Mouse (Mus musculus) stomach, embryonic 16.5 days (tissue): ENCODE results near the gene Cdh1. TPM values are rescaled to one million over a fixed set of nuclear protein-coding genes. Genes with fewer than 3 reads are reported as not detected.

Experiments
- ATAC-seq: fragments of 200-750 bp; cut with Nextera tagmentation; 2 replicates; pipeline ENCODE4 v1.8.0; 2017; ENCODE audit warnings: moderate number of reproducible peaks, moderate TSS enrichment; ENCODE audit not compliant: insufficient read depth, low FRiP score
- H3K27ac ChIP-seq: fragments of 300-500 bp; sonication (generic); 2 replicates; pipeline ENCODE4 v1.5.1; 2014; ENCODE audit warnings: low read length
- H3K27me3 ChIP-seq: fragments of 300-500 bp; sonication (generic); 2 replicates; pipeline ENCODE4 v1.6.1; 2014; ENCODE audit warnings: low read length, control low read depth, mixed read lengths; ENCODE audit not compliant: control insufficient read depth, insufficient read depth
- H3K36me3 ChIP-seq: fragments of 300-500 bp; sonication (generic); 2 replicates; pipeline ENCODE4 v1.6.1; 2014; ENCODE audit warnings: low read length; ENCODE audit not compliant: control insufficient read depth, insufficient read depth
- H3K4me1 ChIP-seq: fragments of 300-500 bp; sonication (generic); 2 replicates; pipeline ENCODE4 v1.6.1; 2014; ENCODE audit warnings: low read length, control low read depth, mixed read lengths; ENCODE audit not compliant: control insufficient read depth, insufficient read depth
- H3K4me2 ChIP-seq: fragments of 300-500 bp; sonication (generic); 2 replicates; pipeline ENCODE4 v1.6.1; 2014; ENCODE audit warnings: low read depth, low read length, mixed read lengths
- H3K4me3 ChIP-seq: fragments of 300-500 bp; sonication (generic); replicated peaks from 2 replicates; pipeline ENCODE4 v1.5.1; 2014; ENCODE audit warnings: mild to moderate bottlenecking, low read length
- H3K9ac ChIP-seq: fragments of 300-500 bp; sonication (generic); 2 replicates; pipeline ENCODE4 v1.6.1; 2014; ENCODE audit warnings: low read length
- H3K9me3 ChIP-seq: fragments of 300-500 bp; sonication (generic); replicated peaks from 2 replicates; pipeline ENCODE4 v1.6.1; 2016; ENCODE audit warnings: low read length, control low read depth; ENCODE audit not compliant: control insufficient read depth
- WGBS: fragments of 180-500 bp; shearing (Covaris S2); extraction: QIAGEN DNeasy Blood & Tissue Kit; methylation state at CpG from one replicate; pipeline ENCODE4 v1.1.7; 2014; 5-methylcytosine and 5-hydroxymethylcytosine counted together
- polyA plus RNA-seq: library from polyadenylated mRNA; unstranded; fragments of >200 nt; fragmentation: Nextera tagmentation; extraction: Ambion mirVana; gene quantifications from 2 replicates; pipeline ENCODE4 v1.2.1, GENCODE M21; 2015

Cdh1 gene
- polyA plus RNA-seq, 1 experiment from 2014 or later, result 215 TPM

GRCm38 (mm10) chr8:106637446-106637845, 34.3 kb downstream of the Cdh1 start:
- Histone ChIP-seq H3K9ac (peak overlapping the region; percentile 17; the same call in 1 of the 2 replicates), H3K4me2 (no peak overlapping the region), H3K4me3 (no peak overlapping the region), H3K27ac (peak overlapping the region; percentile 39), H3K4me1 (peaks cover 44% of the 10 kb centered on the region), H3K27me3 (no peaks in the 10 kb centered on the region), H3K9me3 (no peaks in the 10 kb centered on the region), H3K36me3 (no peaks in the 10 kb centered on the region)
- no peak for ATAC-seq
- 72% methylated on average over 4 of the region's 4 CpGs for WGBS

- Histone ChIP-seq H3K4me1 (peaks cover 41% of the 10 kb centered on the region), H3K27ac (no peak overlapping the region), H3K27me3 (no peaks in the 10 kb centered on the region), H3K4me2 (no peak overlapping the region), H3K36me3 (no peaks in the 10 kb centered on the region), H3K9me3 (no peaks in the 10 kb centered on the region), H3K9ac (no peak overlapping the region), H3K4me3 (no peak overlapping the region)
- WGBS, result 77% methylated on average over 7 of the region's 7 CpGs
- ATAC-seq, result no peak
Measured at GRCm38 (mm10) chr8:106638768-106639295, 35.7 kb downstream of the Cdh1 start.

- Histone ChIP-seq H3K36me3 (no peaks in the 10 kb centered on the region), H3K4me3 (no peak overlapping the region), H3K27ac (no peak overlapping the region), H3K9me3 (no peaks in the 10 kb centered on the region), H3K9ac (no peak overlapping the region), H3K4me2 (no peak overlapping the region), H3K4me1 (peaks cover 43% of the 10 kb centered on the region), H3K27me3 (no peaks in the 10 kb centered on the region)
- 72% methylated on average over 7 of the region's 7 CpGs for WGBS
- ATAC-seq, result no peak
Measured at GRCm38 (mm10) chr8:106640212-106640611, 37.1 kb downstream of the Cdh1 start.

GRCm38 (mm10) chr8:106640921-106641320, 37.8 kb downstream of the Cdh1 start:
- H3K9ac ChIP-seq, result 0 out of 2 replicates have a peak overlapping the region, but pooled peaks have one; percentile 32
- 59% methylated on average over 5 of the region's 5 CpGs for WGBS
- no peaks in the 10 kb centered on the region for H3K9me3 ChIP-seq
- peak overlapping the region; percentile 73 for H3K27ac ChIP-seq
- H3K4me3 ChIP-seq, result no peak overlapping the region
- ATAC-seq, result no peak
- H3K4me2 ChIP-seq, result no peak overlapping the region
- H3K4me1 ChIP-seq, result peaks cover 38% of the 10 kb centered on the region
- H3K27me3 ChIP-seq, result no peaks in the 10 kb centered on the region
- H3K36me3 ChIP-seq, result no peaks in the 10 kb centered on the region

GRCm38 (mm10) chr8:106642172-106642571, 39.0 kb downstream of the Cdh1 start:
- H3K4me2 ChIP-seq, result no peak overlapping the region
- H3K27ac ChIP-seq, result no peak overlapping the region
- 60% methylated on average over 2 of the region's 2 CpGs for WGBS
- no peak for ATAC-seq
- no peaks in the 10 kb centered on the region for H3K27me3 ChIP-seq
- H3K36me3 ChIP-seq, result no peaks in the 10 kb centered on the region
- H3K9me3 ChIP-seq, result no peaks in the 10 kb centered on the region
- H3K4me3 ChIP-seq, result no peak overlapping the region
- H3K4me1 ChIP-seq, result peaks cover 35% of the 10 kb centered on the region
- no peak overlapping the region for H3K9ac ChIP-seq

- Histone ChIP-seq H3K9ac (no peak overlapping the region), H3K27me3 (no peaks in the 10 kb centered on the region)
Measured at GRCm38 (mm10) chr8:106643100-106643499, 39.9 kb downstream of the Cdh1 start.

GRCm38 (mm10) chr8:106644957-106645356, 41.8 kb downstream of the Cdh1 start:
- Histone ChIP-seq H3K9ac (no peak overlapping the region), H3K4me2 (no peak overlapping the region), H3K36me3 (no peaks in the 10 kb centered on the region), H3K27ac (peak overlapping the region; percentile 94), H3K4me1 (peaks cover 23% of the 10 kb centered on the region; the same call in 1 of the 2 replicates), H3K27me3 (no peaks in the 10 kb centered on the region), H3K9me3 (no peaks in the 10 kb centered on the region), H3K4me3 (no peak overlapping the region)
- ATAC-seq, result no peak
- WGBS, result 65% methylated on average over 3 of the region's 3 CpGs

More at GRCm38 (mm10) chr8:106643100-106643499, 39.9 kb downstream of the Cdh1 start:
- H3K4me3 ChIP-seq, result no peak overlapping the region
- 68% methylated on average over 4 of the region's 4 CpGs for WGBS
- H3K27ac ChIP-seq, result no peak overlapping the region
- no peaks in the 10 kb centered on the region for H3K9me3 ChIP-seq
- H3K36me3 ChIP-seq, result no peaks in the 10 kb centered on the region
- no peak overlapping the region for H3K4me2 ChIP-seq
- H3K4me1 ChIP-seq, result peaks cover 33% of the 10 kb centered on the region; the same call in 1 of the 2 replicates
- ATAC-seq, result no peak

- Histone ChIP-seq H3K4me3 (no peak overlapping the region), H3K9me3 (no peaks in the 10 kb centered on the region), H3K4me2 (0 out of 2 replicates have a peak overlapping the region, but pooled peaks have one; percentile 2), H3K4me1 (peaks cover 19% of the 10 kb centered on the region; the same call in 1 of the 2 replicates), H3K27me3 (no peaks in the 10 kb centered on the region), H3K36me3 (no peaks in the 10 kb centered on the region), H3K9ac (no peak overlapping the region), H3K27ac (peak overlapping the region; percentile 94)
- WGBS, result 60% methylated on average over 2 of the region's 2 CpGs
- ATAC-seq, result peak; percentile 38; the same call in 1 of the 2 replicates
Measured at GRCm38 (mm10) chr8:106646153-106646552, 43.0 kb downstream of the Cdh1 start.

- no peaks in the 10 kb centered on the region for H3K27me3 ChIP-seq
- peak; percentile 66 for ATAC-seq
- no peaks in the 10 kb centered on the region for H3K36me3 ChIP-seq
- H3K4me2 ChIP-seq, result peak overlapping the region; percentile 27; the same call in 1 of the 2 replicates
- 48% methylated on average over 5 of the region's 5 CpGs for WGBS
- H3K9me3 ChIP-seq, result no peaks in the 10 kb centered on the region
- peaks cover 13% of the 10 kb centered on the region; the same call in 1 of the 2 replicates for H3K4me1 ChIP-seq
- no peak overlapping the region for H3K9ac ChIP-seq
- peak overlapping the region; percentile 94 for H3K27ac ChIP-seq
- H3K4me3 ChIP-seq, result no peak overlapping the region
Measured at GRCm38 (mm10) chr8:106646731-106647130, 43.6 kb downstream of the Cdh1 start.
